Mouse (Mus musculus): ENCODE data around the gene Capn8. TPM values are rescaled to one million over a fixed set of nuclear protein-coding genes. Genes with fewer than 3 reads are reported as not detected.
A peak's percentile ranks its signal among the peaks of the same experiment; 100 is the strongest.

Capn8 gene
- polyA plus RNA-seq, 1 experiment from 2014 or later = 4.2 TPM

DNA sequence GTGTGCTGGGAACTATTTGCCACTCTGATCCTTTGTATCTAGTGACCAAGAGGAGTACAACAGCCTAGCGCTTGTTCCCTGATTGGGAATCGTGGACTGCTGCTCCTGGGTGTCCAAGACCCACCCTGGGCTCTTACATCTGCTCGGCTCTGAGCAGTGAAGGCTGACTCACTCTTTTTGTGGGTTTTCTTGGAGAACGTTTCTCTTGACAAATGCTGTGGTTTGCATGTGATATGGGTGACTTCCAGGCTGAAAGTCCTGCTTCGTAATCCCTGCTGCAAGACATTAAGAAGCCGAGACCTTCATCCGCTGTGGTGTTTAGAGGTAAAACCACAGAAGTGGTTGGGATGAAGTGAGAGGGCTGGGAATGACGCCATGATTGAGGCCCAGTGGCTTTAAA lies 21.7 kb upstream of the Capn8 start:
- no peak overlapping the region for H3K4me3 ChIP-seq (ENCODE audit: low read length)
- no peak for ATAC-seq
- H3K9me3 ChIP-seq (ENCODE audit: control insufficient read depth, low read length) = no peaks in the 10 kb centered on the region
- no peak overlapping the region for H3K4me2 ChIP-seq (ENCODE audit: low read depth, low read length)
- no peaks in the 10 kb centered on the region for H3K36me3 ChIP-seq (ENCODE audit: control insufficient read depth, insufficient read depth, low read length)
- peaks cover 4% of the 10 kb centered on the region; the same call in 1 of the 2 replicates for H3K4me1 ChIP-seq (ENCODE audit: control insufficient read depth, insufficient read depth, low read length)
- H3K27me3 ChIP-seq (replicated peaks; ENCODE audit: control insufficient read depth, insufficient read depth, low read length) = no peaks in the 10 kb centered on the region
- no peak overlapping the region for H3K27ac ChIP-seq (ENCODE audit: low read length)
- 80% methylated on average over 8 of the region's 8 CpGs for WGBS
- no peak overlapping the region for H3K9ac ChIP-seq (ENCODE audit: low read depth, low read length)

DNA sequence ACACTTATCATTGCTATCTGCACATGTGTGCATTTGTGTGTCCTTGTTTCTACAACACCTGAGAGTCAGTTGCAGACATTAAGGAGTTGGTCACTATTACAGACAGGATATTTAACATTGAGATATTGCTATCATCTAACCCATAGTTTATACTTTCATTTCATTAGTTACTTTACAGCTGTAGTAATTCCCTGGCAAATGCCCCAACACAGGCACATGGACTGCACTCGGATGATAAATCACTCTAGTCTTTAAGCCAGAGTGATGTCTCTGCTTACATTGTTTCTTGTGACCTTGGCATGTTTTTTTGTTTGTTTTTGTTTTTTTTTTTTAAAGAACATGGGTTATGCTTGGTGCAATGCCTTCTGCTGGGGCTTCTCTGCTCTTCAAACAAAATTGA lies 20.9 kb upstream of the Capn8 start:
- Histone ChIP-seq H3K4me2 (ENCODE audit: low read depth, low read length) (no peak overlapping the region), H3K9ac (ENCODE audit: low read depth, low read length) (no peak overlapping the region)
- WGBS = 71% methylated on average over 1 of the region's 1 CpGs

DNA sequence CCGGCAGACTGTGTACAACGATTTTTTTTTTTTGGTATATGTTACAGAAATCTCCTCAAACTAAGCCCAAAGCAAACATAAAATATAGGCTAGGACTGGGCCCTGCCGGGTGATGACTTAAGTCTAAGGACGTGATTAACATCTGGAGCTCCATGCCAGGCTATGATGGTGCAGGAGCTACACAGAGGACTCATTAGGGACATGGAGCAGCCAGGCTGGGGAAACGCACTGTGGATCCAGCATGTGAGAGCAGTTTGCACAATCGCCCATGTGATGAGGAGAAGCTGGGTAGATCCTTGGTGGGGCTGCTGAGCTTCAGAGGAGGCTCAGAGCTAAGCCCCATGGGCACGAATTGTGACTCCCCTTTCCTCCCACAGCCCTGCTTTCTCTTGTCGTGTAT lies 14.0 kb upstream of the Capn8 start:
- WGBS = 69% methylated on average over 8 of the region's 8 CpGs
- Histone ChIP-seq H3K9me3 (ENCODE audit: control insufficient read depth, low read length) (no peaks in the 10 kb centered on the region), H3K4me3 (ENCODE audit: low read length) (no peak overlapping the region), H3K36me3 (ENCODE audit: control insufficient read depth, insufficient read depth, low read length) (no peaks in the 10 kb centered on the region), H3K27ac (ENCODE audit: low read length) (no peak overlapping the region), H3K9ac (ENCODE audit: low read depth, low read length) (no peak overlapping the region), H3K4me2 (ENCODE audit: low read depth, low read length) (no peak overlapping the region), H3K4me1 (ENCODE audit: control insufficient read depth, insufficient read depth, low read length) (no peaks in the 10 kb centered on the region), H3K27me3 (replicated peaks; ENCODE audit: control insufficient read depth, insufficient read depth, low read length) (no peaks in the 10 kb centered on the region)
- no peak for ATAC-seq

More for the DNA sequence above, 20.9 kb upstream of the Capn8 start:
- Histone ChIP-seq H3K4me1 (ENCODE audit: control insufficient read depth, insufficient read depth, low read length) (peaks cover 3% of the 10 kb centered on the region; the same call in 1 of the 2 replicates), H3K36me3 (ENCODE audit: control insufficient read depth, insufficient read depth, low read length) (no peaks in the 10 kb centered on the region), H3K27me3 (replicated peaks; ENCODE audit: control insufficient read depth, insufficient read depth, low read length) (no peaks in the 10 kb centered on the region), H3K4me3 (ENCODE audit: low read length) (no peak overlapping the region), H3K27ac (ENCODE audit: low read length) (no peak overlapping the region), H3K9me3 (ENCODE audit: control insufficient read depth, low read length) (no peaks in the 10 kb centered on the region)
- ATAC-seq = no peak

DNA sequence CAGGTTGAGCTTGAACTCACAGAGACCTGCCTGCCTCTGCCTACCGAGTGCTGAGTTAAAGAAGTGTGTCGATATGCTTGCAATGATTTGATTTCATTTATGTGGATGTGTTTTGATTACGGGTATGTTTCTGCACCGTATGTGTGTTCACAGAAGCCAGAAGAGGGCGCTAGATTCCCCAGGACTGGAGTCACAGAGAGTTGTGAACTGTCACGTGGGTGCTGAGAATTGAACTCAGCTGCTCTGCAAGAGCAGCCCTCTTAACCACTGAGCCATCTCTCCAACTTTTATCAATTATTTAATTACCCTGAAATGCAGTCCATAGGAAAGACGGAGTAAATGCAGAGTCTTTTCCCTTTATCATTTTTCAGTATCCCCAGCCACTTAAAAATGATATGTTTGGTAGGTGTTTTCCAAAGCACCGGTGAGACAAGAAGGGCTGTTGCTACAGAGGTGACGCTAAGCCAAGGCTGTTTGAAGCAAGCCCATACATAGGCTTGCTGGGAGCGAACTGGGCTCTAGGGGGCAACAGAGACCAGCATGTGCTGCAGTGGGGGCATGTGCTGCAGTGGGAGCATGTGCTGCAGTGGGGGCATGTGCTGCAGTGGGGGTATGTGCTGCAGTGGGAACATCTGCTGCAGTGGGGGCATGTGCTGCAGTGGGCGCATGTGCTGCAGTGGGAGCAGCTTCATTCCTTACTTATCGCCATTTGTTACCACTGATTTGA lies 11.0 kb upstream of the Capn8 start:
- H3K27me3 ChIP-seq (replicated peaks; ENCODE audit: control insufficient read depth, insufficient read depth, low read length) = no peaks in the 10 kb centered on the region
- peak; percentile 71 for ATAC-seq
- no peaks in the 10 kb centered on the region for H3K4me1 ChIP-seq (ENCODE audit: control insufficient read depth, insufficient read depth, low read length)
- no peak overlapping the region for H3K4me2 ChIP-seq (ENCODE audit: low read depth, low read length)
- no peak overlapping the region for H3K4me3 ChIP-seq (ENCODE audit: low read length)
- H3K9me3 ChIP-seq (ENCODE audit: control insufficient read depth, low read length) = no peaks in the 10 kb centered on the region
- H3K9ac ChIP-seq (ENCODE audit: low read depth, low read length) = no peak overlapping the region
- no peak overlapping the region for H3K27ac ChIP-seq (ENCODE audit: low read length)
- 61% methylated on average over 12 of the region's 12 CpGs for WGBS
- no peaks in the 10 kb centered on the region for H3K36me3 ChIP-seq (ENCODE audit: control insufficient read depth, insufficient read depth, low read length)

DNA sequence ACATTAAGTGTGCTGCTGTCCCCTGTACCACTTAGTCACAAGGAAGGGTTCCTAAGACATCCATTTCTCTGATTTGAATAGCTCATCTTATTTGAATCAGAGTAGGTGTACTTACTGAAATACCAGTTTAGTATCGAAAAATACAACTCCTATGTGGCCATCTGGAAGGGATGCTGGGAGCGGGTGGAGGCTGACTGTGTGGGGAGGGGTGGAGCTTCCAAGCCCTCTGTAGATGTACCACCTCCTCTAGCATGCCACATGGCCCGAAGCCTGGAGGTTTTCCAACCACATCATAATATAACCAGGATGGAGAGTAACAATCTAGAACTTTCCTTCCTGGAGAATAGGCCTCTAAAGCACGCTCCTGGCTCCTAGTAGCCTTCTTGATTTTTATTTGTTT lies 6.5 kb upstream of the Capn8 start:
- ATAC-seq = no peak
- H3K9me3 ChIP-seq (ENCODE audit: control insufficient read depth, low read length) = no peaks in the 10 kb centered on the region

DNA sequence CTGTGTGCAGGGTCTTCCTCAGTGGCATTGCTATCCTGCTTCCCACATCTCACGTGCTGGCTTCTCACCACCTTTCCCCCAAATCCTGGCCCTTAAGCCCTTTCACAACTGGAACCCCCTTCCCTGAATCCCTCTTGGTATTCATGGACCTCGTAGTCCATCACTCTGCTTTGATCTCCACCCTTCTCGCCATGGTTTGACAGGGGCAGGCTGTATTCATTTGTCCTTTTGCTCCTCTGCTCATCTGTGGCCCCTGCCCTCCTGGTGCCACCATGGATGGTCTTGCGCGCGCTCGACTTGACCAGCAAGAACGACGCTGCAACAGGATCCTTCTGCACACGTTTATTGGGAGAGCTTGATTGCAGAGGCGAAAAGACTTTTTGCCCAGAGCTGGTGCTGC lies 5.3 kb upstream of the Capn8 start:
- no peaks in the 10 kb centered on the region for H3K27me3 ChIP-seq (replicated peaks; ENCODE audit: control insufficient read depth, insufficient read depth, low read length)
- H3K9me3 ChIP-seq (ENCODE audit: control insufficient read depth, low read length) = no peaks in the 10 kb centered on the region
- WGBS = 89% methylated on average over 10 of the region's 11 CpGs
- no peak overlapping the region for H3K9ac ChIP-seq (ENCODE audit: low read depth, low read length)
- ATAC-seq = no peak
- no peak overlapping the region for H3K27ac ChIP-seq (ENCODE audit: low read length)
- H3K36me3 ChIP-seq (ENCODE audit: control insufficient read depth, insufficient read depth, low read length) = no peaks in the 10 kb centered on the region
- peaks cover 17% of the 10 kb centered on the region for H3K4me1 ChIP-seq (ENCODE audit: control insufficient read depth, insufficient read depth, low read length)
- H3K4me2 ChIP-seq (ENCODE audit: low read depth, low read length) = no peak overlapping the region
- no peak overlapping the region for H3K4me3 ChIP-seq (ENCODE audit: low read length)

More for the DNA sequence above, 6.5 kb upstream of the Capn8 start:
- H3K27me3 ChIP-seq (replicated peaks; ENCODE audit: control insufficient read depth, insufficient read depth, low read length) = no peaks in the 10 kb centered on the region
- WGBS = 78% methylated on average over 4 of the region's 4 CpGs
- H3K4me3 ChIP-seq (ENCODE audit: low read length) = no peak overlapping the region
- H3K9ac ChIP-seq (ENCODE audit: low read depth, low read length) = no peak overlapping the region
- H3K27ac ChIP-seq (ENCODE audit: low read length) = no peak overlapping the region
- peaks cover 11% of the 10 kb centered on the region for H3K4me1 ChIP-seq (ENCODE audit: control insufficient read depth, insufficient read depth, low read length)
- no peak overlapping the region for H3K4me2 ChIP-seq (ENCODE audit: low read depth, low read length)
- H3K36me3 ChIP-seq (ENCODE audit: control insufficient read depth, insufficient read depth, low read length) = no peaks in the 10 kb centered on the region

DNA sequence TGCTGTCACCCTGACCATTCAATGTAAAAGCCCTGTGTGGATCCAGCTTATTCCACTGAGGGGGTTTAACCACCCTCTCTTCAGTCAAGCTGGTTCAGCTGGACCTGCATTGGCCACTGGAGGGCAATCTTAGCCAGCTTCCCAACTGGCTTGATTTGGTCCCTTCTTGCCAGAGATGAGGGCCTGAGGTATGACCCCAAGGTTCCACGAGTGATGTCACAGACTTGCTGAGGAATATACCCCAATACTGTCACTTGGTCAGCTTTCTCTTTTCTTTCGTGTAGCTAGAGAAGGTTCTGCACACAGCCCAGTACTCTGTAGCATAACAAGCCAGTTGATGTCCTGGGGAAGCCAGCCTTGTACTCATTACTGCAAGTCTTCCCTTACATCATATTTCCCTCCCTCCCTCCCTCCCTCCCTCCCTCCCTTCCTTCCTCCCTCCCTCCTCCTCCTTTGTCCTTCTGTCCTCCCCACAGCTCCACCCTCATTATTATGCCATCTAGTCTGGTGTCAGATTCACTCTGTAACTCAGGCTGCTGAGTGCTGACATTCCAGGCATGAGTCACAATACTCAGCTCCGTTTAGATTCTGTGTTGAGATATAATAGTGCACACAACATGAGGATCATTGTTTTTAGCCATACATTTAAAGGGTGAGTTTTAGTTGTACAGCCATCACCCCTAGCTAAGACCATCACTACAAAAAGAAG lies 4.3 kb upstream of the Capn8 start:
- Histone ChIP-seq H3K36me3 (ENCODE audit: control insufficient read depth, insufficient read depth, low read length) (no peaks in the 10 kb centered on the region), H3K9me3 (ENCODE audit: control insufficient read depth, low read length) (no peaks in the 10 kb centered on the region), H3K27ac (ENCODE audit: low read length) (no peak overlapping the region), H3K9ac (ENCODE audit: low read depth, low read length) (no peak overlapping the region), H3K4me2 (ENCODE audit: low read depth, low read length) (no peak overlapping the region), H3K4me3 (ENCODE audit: low read length) (no peak overlapping the region), H3K27me3 (replicated peaks; ENCODE audit: control insufficient read depth, insufficient read depth, low read length) (no peaks in the 10 kb centered on the region), H3K4me1 (ENCODE audit: control insufficient read depth, insufficient read depth, low read length) (peaks cover 17% of the 10 kb centered on the region)
- WGBS = 14% methylated on average over 3 of the region's 3 CpGs
- no peak for ATAC-seq

DNA sequence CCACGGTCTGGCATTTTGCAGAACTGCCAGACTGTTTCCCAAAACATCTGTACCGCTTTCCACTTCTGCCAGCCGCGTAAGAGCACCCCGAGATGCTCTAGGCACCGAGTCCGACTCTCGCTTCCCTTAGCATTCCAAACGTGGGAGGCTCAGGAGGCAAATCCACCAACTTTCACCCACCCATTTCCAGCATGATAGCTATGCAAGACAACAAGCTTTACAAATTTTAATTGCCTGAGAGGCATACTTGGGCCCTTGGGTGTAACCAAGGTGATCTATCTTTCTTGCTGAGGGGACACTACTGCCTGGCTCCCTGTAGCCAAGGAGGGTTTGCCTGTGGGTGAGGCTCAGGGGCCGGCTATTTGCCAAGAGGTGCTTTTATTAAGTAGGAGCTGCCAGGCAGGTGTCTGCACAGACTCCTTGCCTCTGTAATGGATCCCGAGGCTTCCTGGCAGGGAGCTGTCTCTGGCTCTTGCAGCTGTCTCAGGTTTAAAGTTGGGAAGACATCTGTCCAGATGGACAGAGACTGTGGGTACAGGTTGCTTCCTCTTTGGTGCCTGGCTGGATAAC lies 2.8 kb upstream of the Capn8 start:
- H3K4me2 ChIP-seq (ENCODE audit: low read depth, low read length) = peak overlapping the region; percentile 30
- H3K9me3 ChIP-seq (ENCODE audit: control insufficient read depth, low read length) = no peaks in the 10 kb centered on the region
- no peak for ATAC-seq
- no peaks in the 10 kb centered on the region for H3K36me3 ChIP-seq (ENCODE audit: control insufficient read depth, insufficient read depth, low read length)
- no peak overlapping the region for H3K4me3 ChIP-seq (ENCODE audit: low read length)
- peaks cover 17% of the 10 kb centered on the region for H3K4me1 ChIP-seq (ENCODE audit: control insufficient read depth, insufficient read depth, low read length)
- H3K27me3 ChIP-seq (replicated peaks; ENCODE audit: control insufficient read depth, insufficient read depth, low read length) = no peaks in the 10 kb centered on the region
- 73% methylated on average over 11 of the region's 11 CpGs for WGBS
- 0 out of 2 replicates have a peak overlapping the region, but pooled peaks have one; percentile 5 for H3K27ac ChIP-seq (ENCODE audit: low read length)
- H3K9ac ChIP-seq (ENCODE audit: low read depth, low read length) = 0 out of 2 replicates have a peak overlapping the region, but pooled peaks have one; percentile 4

DNA sequence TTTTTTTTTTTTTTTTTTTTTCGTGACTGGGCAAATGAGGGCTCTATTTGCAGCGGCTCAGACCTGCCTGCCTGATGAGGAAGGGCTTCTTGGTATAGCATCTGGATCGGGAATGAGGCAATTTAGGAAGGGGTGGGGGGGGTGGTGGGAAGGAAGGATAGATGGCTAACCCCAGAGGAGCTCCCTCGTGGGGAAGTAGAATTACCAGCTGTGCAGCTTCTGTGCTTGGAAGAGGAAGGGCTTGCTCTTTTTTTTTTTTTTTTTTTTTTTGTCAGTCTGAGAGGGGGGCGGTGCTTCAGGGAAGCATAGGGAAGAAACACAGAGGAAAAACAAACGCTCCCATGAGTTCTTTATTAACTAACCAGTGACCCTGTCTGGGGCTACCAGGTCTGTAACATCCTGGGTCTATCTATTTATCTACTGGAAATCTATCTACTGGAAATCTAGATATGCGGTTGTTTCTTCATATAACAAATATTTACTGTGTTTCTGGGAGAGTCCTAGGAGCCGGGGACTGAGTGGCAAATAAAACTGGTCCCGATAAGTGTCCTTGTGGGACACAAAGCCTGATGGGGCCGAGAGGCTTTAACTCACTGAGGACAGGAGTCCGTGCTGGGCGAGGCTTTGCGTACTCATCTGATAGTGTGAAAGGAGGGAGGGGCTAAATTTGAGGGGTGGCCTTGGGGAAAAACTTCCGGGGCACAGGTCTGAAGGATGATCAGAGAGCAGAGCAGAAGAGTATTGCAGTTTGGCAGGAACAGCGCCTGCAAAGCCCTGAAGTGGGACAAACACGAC lies 2.0 kb upstream of the Capn8 start:
- H3K9me3 ChIP-seq (ENCODE audit: control insufficient read depth, low read length) = no peaks in the 10 kb centered on the region
- H3K27me3 ChIP-seq (replicated peaks; ENCODE audit: control insufficient read depth, insufficient read depth, low read length) = no peaks in the 10 kb centered on the region
- peak overlapping the region; percentile 30 for H3K4me2 ChIP-seq (ENCODE audit: low read depth, low read length)
- H3K4me3 ChIP-seq (ENCODE audit: low read length) = 0 out of 2 replicates have a peak overlapping the region, but pooled peaks have one; percentile 4
- H3K36me3 ChIP-seq (ENCODE audit: control insufficient read depth, insufficient read depth, low read length) = no peaks in the 10 kb centered on the region
- 26% methylated on average over 16 of the region's 16 CpGs for WGBS
- peaks cover 17% of the 10 kb centered on the region for H3K4me1 ChIP-seq (ENCODE audit: control insufficient read depth, insufficient read depth, low read length)
- H3K27ac ChIP-seq (ENCODE audit: low read length) = peak overlapping the region; percentile 47
- peak; percentile 52 for ATAC-seq
- H3K9ac ChIP-seq (ENCODE audit: low read depth, low read length) = 0 out of 2 replicates have a peak overlapping the region, but pooled peaks have one; percentile 32
